Mouse (Mus musculus): ENCODE results near the gene Ddr2. TPM values are rescaled to one million over a fixed set of nuclear protein-coding genes. Genes with fewer than 3 reads are reported as not detected.

Ddr2 gene
- polyA plus RNA-seq (2015; fragmentation: Nextera tagmentation; extraction: Ambion mirVana), result 7.0 and 7.9 TPM in 2 replicates

DNA sequence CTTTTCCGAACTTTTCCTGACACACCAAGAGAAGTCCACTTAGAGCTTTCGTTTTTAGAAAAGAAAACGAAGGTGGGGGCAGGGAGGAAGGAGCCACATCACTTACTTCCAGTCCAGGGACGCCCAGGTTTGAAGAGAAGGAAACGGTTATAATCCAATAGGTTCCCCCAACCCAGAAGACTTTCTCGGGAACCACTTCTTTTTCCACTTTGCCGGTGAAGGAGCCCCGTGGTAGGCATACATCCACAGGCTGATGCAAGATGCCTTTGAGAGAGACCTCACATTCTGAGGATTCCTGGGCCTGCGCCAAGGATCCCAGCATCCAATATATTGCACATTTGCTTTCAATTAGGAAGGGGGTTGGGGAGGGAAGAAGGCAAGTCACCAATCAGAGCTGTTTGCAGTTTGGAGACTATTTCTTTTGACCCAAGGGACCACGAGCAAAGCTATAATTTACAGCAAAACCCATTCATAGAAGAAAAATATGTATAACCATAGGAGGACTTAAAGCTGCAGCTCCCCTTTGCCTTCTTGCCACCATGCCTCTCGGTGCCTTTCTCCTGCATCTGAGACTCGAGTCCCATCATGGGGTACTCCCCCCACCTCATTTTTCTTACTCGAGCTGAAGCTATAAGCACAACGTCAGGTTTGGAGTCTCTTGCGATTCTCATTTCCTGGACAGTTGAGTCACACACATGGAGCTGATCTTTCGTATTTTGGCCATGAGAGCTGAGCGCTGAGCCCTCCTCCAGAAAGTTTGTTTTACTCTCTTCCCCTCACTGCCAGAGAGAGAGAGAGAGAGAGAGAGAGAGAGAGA, at the start of gene Ddr2:
Ddr2 (minus strand) TSS at position 247 of the 817 bp plus-strand sequence.
- H3K27ac ChIP-seq (ENCODE audit: low read length), result peak within 1 kb of the TSS; percentile 26; the same call in 1 of the 2 replicates
- no peaks in the 10 kb centered on the region for H3K27me3 ChIP-seq (ENCODE audit: control insufficient read depth, insufficient read depth, low read depth, low read length)
- H3K9me3 ChIP-seq (replicated peaks; ENCODE audit: control insufficient read depth, low read length, poor library complexity, severe bottlenecking), result no peaks in the 10 kb centered on the region
- ATAC-seq, result no peak
- no peaks in the 10 kb centered on the region for H3K4me1 ChIP-seq (ENCODE audit: control insufficient read depth, insufficient read depth, low read length)
- H3K36me3 ChIP-seq (ENCODE audit: control insufficient read depth, insufficient read depth, low read length), result no peaks in the 10 kb centered on the region
- H3K9ac ChIP-seq (ENCODE audit: low read depth, low read length), result no peak within 1 kb of the TSS
- H3K4me2 ChIP-seq (ENCODE audit: low read length), result no peak within 1 kb of the TSS
- H3K4me3 ChIP-seq (ENCODE audit: low read depth, low read length), result peak within 1 kb of the TSS; percentile 1; the same call in 1 of the 2 replicates
- 78% methylated on average over 17 of the region's 17 CpGs for WGBS

DNA sequence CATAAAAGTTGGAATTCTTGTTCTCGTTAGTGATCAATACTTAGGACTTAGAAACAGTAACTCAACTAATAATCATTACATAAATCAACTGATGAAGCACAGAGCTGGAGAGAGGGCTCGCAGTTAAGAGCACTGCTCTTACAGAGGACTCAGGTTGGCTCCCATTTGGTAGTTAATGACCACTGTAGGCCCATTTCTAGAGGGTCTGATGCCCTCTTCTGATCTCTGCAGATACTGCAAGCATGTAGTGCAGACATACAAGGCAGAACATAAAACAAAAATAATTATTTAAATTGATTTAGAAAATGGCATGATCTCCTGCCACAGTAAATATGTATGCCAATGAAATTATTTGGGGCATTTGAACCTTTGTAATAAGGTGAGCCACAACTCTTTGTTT, 49.1 kb upstream of the Ddr2 start:
- H3K9me3 ChIP-seq (replicated peaks; ENCODE audit: control insufficient read depth, low read length, poor library complexity, severe bottlenecking), result no peaks in the 10 kb centered on the region
- no peaks in the 10 kb centered on the region for H3K27me3 ChIP-seq (ENCODE audit: control insufficient read depth, insufficient read depth, low read depth, low read length)
- 90% methylated on average over 2 of the region's 2 CpGs for WGBS
- no peak overlapping the region for H3K9ac ChIP-seq (ENCODE audit: low read depth, low read length)
- H3K4me1 ChIP-seq (ENCODE audit: control insufficient read depth, insufficient read depth, low read length), result no peaks in the 10 kb centered on the region
- H3K36me3 ChIP-seq (ENCODE audit: control insufficient read depth, insufficient read depth, low read length), result peaks cover 8% of the 10 kb centered on the region
- no peak overlapping the region for H3K27ac ChIP-seq (ENCODE audit: low read length)
- no peak for ATAC-seq
- no peak overlapping the region for H3K4me3 ChIP-seq (ENCODE audit: low read depth, low read length)
- H3K4me2 ChIP-seq (ENCODE audit: low read length), result no peak overlapping the region

DNA sequence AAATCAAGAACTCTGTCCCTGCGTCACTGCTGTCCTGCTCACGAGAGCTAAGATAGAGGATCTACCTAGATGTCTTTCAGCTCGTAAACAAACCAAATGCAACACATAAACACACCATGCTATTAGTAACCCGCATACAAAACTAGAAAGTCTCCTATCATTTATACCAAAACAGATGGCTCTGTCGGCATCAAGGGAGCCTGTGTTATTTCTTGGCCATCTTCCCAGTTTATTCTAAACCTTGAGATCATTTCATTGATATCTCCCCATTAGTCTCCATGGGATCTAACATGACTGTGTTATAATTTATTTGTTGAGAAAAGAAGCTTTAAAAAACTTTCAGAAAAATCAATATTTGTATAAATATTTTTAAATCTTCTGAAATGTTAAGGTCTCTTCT, 45.2 kb upstream of the Ddr2 start:
- Histone ChIP-seq H3K27ac (ENCODE audit: low read length) (no peak overlapping the region), H3K9me3 (replicated peaks; ENCODE audit: control insufficient read depth, low read length, poor library complexity, severe bottlenecking) (no peaks in the 10 kb centered on the region), H3K4me2 (ENCODE audit: low read length) (no peak overlapping the region), H3K36me3 (ENCODE audit: control insufficient read depth, insufficient read depth, low read length) (peaks cover 5% of the 10 kb centered on the region), H3K27me3 (ENCODE audit: control insufficient read depth, insufficient read depth, low read depth, low read length) (no peaks in the 10 kb centered on the region), H3K4me3 (ENCODE audit: low read depth, low read length) (no peak overlapping the region), H3K4me1 (ENCODE audit: control insufficient read depth, insufficient read depth, low read length) (no peaks in the 10 kb centered on the region), H3K9ac (ENCODE audit: low read depth, low read length) (no peak overlapping the region)
- no peak for ATAC-seq
- 84% methylated on average over 5 of the region's 5 CpGs for WGBS

DNA sequence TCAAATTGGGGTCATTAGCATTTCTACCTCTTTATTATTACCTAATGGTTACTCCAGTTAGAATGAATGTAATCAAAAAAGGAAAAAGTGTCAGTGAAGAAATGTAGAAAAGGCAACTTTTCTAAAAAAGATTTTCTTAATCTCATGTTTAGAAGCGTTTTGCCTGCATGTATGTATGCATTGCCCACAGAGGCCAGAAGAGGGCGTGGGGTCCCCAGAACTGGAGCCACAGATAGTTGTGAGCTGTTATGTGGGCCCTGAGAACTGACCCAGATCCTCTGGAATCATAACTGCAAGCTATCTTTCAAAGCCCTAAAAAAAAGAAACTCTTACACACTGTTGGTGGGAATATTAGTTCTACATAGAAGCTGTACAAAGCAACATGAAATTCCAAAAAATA, 44.7 kb upstream of the Ddr2 start:
- ATAC-seq, result no peak
- H3K9me3 ChIP-seq (replicated peaks; ENCODE audit: control insufficient read depth, low read length, poor library complexity, severe bottlenecking), result no peaks in the 10 kb centered on the region
- peaks cover 5% of the 10 kb centered on the region for H3K36me3 ChIP-seq (ENCODE audit: control insufficient read depth, insufficient read depth, low read length)
- H3K27me3 ChIP-seq (ENCODE audit: control insufficient read depth, insufficient read depth, low read depth, low read length), result no peaks in the 10 kb centered on the region
- no peak overlapping the region for H3K27ac ChIP-seq (ENCODE audit: low read length)
- no peak overlapping the region for H3K4me2 ChIP-seq (ENCODE audit: low read length)
- no peaks in the 10 kb centered on the region for H3K4me1 ChIP-seq (ENCODE audit: control insufficient read depth, insufficient read depth, low read length)
- 71% methylated on average over 2 of the region's 2 CpGs for WGBS
- no peak overlapping the region for H3K9ac ChIP-seq (ENCODE audit: low read depth, low read length)
- no peak overlapping the region for H3K4me3 ChIP-seq (ENCODE audit: low read depth, low read length)

DNA sequence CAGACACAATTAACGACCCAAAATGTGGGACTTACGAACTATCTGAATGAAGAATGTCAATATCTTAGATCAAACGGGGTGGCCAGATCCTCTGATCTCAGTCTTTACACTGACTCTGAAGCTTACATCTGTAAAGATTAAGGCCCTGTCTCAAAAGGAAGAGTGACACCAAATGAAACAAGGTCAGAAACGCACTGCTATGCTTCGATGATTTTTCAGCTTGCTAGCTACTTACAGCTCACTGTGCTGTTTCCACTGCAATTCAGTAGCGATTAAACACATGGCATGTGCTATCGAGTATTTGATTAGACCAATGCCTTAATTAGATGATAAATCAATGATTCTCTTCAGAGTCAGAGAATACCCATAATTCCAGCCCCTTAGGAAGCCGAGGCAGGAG, 43.4 kb upstream of the Ddr2 start:
- WGBS, result 48% methylated on average over 8 of the region's 8 CpGs
- H3K4me2 ChIP-seq (ENCODE audit: low read length), result no peak overlapping the region
- H3K36me3 ChIP-seq (ENCODE audit: control insufficient read depth, insufficient read depth, low read length), result peaks cover 8% of the 10 kb centered on the region
- H3K4me3 ChIP-seq (ENCODE audit: low read depth, low read length), result no peak overlapping the region
- H3K9me3 ChIP-seq (replicated peaks; ENCODE audit: control insufficient read depth, low read length, poor library complexity, severe bottlenecking), result no peaks in the 10 kb centered on the region
- no peak overlapping the region for H3K27ac ChIP-seq (ENCODE audit: low read length)
- ATAC-seq, result no peak
- H3K27me3 ChIP-seq (ENCODE audit: control insufficient read depth, insufficient read depth, low read depth, low read length), result no peaks in the 10 kb centered on the region
- no peaks in the 10 kb centered on the region for H3K4me1 ChIP-seq (ENCODE audit: control insufficient read depth, insufficient read depth, low read length)
- no peak overlapping the region for H3K9ac ChIP-seq (ENCODE audit: low read depth, low read length)

DNA sequence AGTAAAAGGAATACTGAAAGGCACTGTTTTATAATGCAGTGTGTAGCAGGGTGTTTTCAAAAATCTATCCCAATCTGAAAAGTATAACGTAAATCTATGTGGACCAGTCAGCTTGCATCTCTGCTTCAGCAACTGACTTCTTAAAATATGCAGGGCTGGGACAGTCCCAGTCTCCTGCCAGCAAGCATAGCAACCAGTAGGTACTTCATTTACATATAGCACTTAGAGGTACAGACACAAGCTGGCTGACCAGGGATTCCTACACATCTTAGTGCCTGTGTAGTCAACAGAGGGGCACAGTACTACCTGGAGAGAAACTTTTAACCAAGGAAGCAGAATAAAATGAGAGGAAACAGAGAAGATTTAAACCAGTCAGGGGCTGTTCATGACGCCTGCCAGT, 42.0 kb upstream of the Ddr2 start:
- Histone ChIP-seq H3K4me3 (ENCODE audit: low read depth, low read length) (no peak overlapping the region), H3K9me3 (replicated peaks; ENCODE audit: control insufficient read depth, low read length, poor library complexity, severe bottlenecking) (no peaks in the 10 kb centered on the region), H3K9ac (ENCODE audit: low read depth, low read length) (no peak overlapping the region), H3K4me1 (ENCODE audit: control insufficient read depth, insufficient read depth, low read length) (no peaks in the 10 kb centered on the region), H3K36me3 (ENCODE audit: control insufficient read depth, insufficient read depth, low read length) (peaks cover 5% of the 10 kb centered on the region), H3K27me3 (ENCODE audit: control insufficient read depth, insufficient read depth, low read depth, low read length) (no peaks in the 10 kb centered on the region), H3K27ac (ENCODE audit: low read length) (no peak overlapping the region), H3K4me2 (ENCODE audit: low read length) (no peak overlapping the region)
- no peak for ATAC-seq
- 89% methylated on average over 2 of the region's 2 CpGs for WGBS

DNA sequence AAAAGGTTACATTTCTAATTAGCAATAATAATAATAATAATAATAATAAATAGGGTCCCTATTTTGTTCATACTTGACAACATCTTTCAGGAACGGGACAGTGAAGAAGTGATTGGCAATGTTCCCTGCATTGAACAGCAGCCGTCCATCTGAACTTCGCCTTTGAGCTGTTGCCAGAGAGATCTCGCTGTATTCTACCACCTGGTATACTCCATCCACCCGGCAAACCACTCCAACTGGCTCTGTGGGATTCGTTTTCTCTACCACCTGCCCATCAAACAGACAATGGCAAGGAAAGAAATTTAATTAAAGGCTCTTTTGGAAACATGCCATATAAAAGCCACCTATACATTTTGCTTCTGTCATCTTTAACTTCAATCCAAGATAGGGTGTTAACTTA, 40.3 kb upstream of the Ddr2 start:
- Histone ChIP-seq H3K4me1 (ENCODE audit: control insufficient read depth, insufficient read depth, low read length) (no peaks in the 10 kb centered on the region), H3K9me3 (replicated peaks; ENCODE audit: control insufficient read depth, low read length, poor library complexity, severe bottlenecking) (no peaks in the 10 kb centered on the region), H3K4me3 (ENCODE audit: low read depth, low read length) (no peak overlapping the region), H3K36me3 (ENCODE audit: control insufficient read depth, insufficient read depth, low read length) (peaks cover 5% of the 10 kb centered on the region; the same call in 1 of the 2 replicates), H3K9ac (ENCODE audit: low read depth, low read length) (no peak overlapping the region), H3K27me3 (ENCODE audit: control insufficient read depth, insufficient read depth, low read depth, low read length) (no peaks in the 10 kb centered on the region), H3K4me2 (ENCODE audit: low read length) (no peak overlapping the region), H3K27ac (ENCODE audit: low read length) (no peak overlapping the region)
- 70% methylated on average over 6 of the region's 6 CpGs for WGBS
- ATAC-seq, result no peak

DNA sequence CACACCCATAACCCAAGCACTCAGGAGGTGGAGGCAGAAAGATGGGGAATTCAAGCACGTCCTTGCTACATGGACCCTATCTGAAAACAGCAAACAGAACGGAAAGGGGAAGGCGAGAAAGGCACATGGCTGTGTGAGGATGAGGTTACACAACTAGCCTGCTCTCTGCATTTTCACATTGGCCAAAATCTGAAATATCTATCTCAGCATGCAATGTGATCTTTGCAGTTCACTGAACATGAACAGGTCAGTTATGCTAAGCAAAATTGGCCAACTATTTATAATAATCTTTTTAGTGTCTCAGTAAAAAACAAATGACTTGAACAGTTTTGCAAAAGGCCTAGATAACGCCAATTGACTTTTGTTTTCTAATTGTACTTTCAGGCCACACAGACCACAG, 39.2 kb upstream of the Ddr2 start:
- no peaks in the 10 kb centered on the region for H3K4me1 ChIP-seq (ENCODE audit: control insufficient read depth, insufficient read depth, low read length)
- peaks cover 8% of the 10 kb centered on the region; the same call in 1 of the 2 replicates for H3K36me3 ChIP-seq (ENCODE audit: control insufficient read depth, insufficient read depth, low read length)
- no peak overlapping the region for H3K9ac ChIP-seq (ENCODE audit: low read depth, low read length)
- no peak for ATAC-seq
- H3K9me3 ChIP-seq (replicated peaks; ENCODE audit: control insufficient read depth, low read length, poor library complexity, severe bottlenecking), result no peaks in the 10 kb centered on the region
- H3K4me2 ChIP-seq (ENCODE audit: low read length), result no peak overlapping the region
- 89% methylated on average over 4 of the region's 4 CpGs for WGBS
- no peak overlapping the region for H3K27ac ChIP-seq (ENCODE audit: low read length)
- H3K4me3 ChIP-seq (ENCODE audit: low read depth, low read length), result no peak overlapping the region
- H3K27me3 ChIP-seq (ENCODE audit: control insufficient read depth, insufficient read depth, low read depth, low read length), result no peaks in the 10 kb centered on the region

DNA sequence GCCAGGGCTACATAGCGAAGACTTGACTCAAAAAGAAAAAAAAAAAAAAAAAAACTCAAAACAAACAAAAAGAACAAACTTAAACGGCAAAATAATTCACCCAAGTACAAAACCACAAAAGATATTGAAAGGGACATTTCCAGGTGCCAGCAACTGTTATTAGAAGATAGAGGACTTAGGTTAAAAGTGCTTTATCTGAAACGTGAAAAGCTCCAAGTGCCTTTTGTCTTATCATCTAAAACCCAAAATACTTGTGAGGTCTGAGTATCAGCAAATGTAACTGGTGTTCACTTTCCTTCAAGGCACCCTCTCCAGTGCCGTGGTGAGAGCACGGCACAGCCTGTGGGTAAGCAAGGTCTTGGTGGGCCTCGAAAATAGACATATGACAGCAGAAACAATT, 38.0 kb upstream of the Ddr2 start:
- Histone ChIP-seq H3K4me3 (ENCODE audit: low read depth, low read length) (no peak overlapping the region), H3K9me3 (replicated peaks; ENCODE audit: control insufficient read depth, low read length, poor library complexity, severe bottlenecking) (no peaks in the 10 kb centered on the region), H3K27ac (ENCODE audit: low read length) (no peak overlapping the region), H3K27me3 (ENCODE audit: control insufficient read depth, insufficient read depth, low read depth, low read length) (no peaks in the 10 kb centered on the region), H3K4me2 (ENCODE audit: low read length) (no peak overlapping the region), H3K4me1 (ENCODE audit: control insufficient read depth, insufficient read depth, low read length) (no peaks in the 10 kb centered on the region), H3K36me3 (ENCODE audit: control insufficient read depth, insufficient read depth, low read length) (peaks cover 8% of the 10 kb centered on the region; the same call in 1 of the 2 replicates), H3K9ac (ENCODE audit: low read depth, low read length) (no peak overlapping the region)
- ATAC-seq, result no peak
- WGBS, result 93% methylated on average over 6 of the region's 6 CpGs

All from midbrain, embryonic 16.5 days (tissue).